In the genomic region with DNA sequence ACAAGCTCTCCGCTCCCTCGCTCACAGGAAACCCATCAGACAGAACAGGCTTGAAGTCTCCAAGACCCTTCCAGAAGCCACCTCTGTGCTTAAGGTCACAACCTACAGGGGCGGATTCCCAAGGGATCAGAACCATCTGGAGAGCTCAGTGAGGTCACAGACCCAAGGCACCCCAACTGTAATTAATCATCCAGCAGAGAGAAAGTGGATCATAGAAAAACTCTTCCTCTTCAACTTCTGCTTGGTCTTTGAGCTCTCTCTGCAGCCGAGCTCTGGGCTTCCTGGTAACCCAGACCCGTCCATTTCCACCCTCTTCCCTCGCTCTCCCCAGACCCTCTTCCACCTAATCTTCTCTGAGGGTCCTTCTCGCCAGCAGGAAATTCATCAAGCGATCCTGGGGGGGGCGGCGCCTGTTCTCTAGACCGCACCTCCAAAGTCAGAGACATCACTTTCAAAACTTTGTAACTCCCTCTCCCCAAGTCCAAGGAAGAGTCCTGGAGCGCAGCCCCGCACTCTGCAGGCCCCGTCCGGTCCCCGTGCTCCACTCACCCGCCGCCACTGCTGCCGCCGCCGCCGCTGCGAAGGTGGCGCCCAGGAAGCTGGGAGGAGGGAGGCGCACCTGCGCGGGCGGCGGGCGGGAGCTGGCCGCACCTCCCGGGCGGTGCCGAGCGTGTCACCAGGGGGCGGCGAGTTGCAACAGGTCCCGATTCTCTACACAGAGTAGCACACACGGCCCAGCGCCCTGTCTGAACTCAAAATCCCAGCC, we compare ENCODE assay signal across 8 mouse cellular contexts. TPM values are rescaled to one million over a fixed set of nuclear protein-coding genes. Genes with fewer than 3 reads are reported as not detected.
DNase-seq lines count a peak whose midpoint lies in the region; ATAC-seq lines count a peak whose summit lies in the region.

Fam83b (minus strand) TSS at position 602 of the 766 bp plus-strand sequence.

- H3K9ac ChIP-seq in heart, embryonic 14.5 days (ENCODE audit: low read length), result peak within 1 kb of the TSS; percentile 73
- peak within 1 kb of the TSS; percentile 70 for H3K9ac ChIP-seq in hindbrain, embryonic 13.5 days
- H3K9ac ChIP-seq in limb, embryonic 15.5 days, result peak within 1 kb of the TSS; percentile 39
- peak within 1 kb of the TSS; percentile 50 for H3K9ac ChIP-seq in midbrain, embryonic 14.5 days (replicated peaks; ENCODE audit: low read length)

- H3K9me3 ChIP-seq in heart, embryonic 14.5 days (ENCODE audit: control insufficient read depth, low read length), result no peaks in the 10 kb centered on the region
- no peaks in the 10 kb centered on the region for H3K9me3 ChIP-seq in hindbrain, embryonic 13.5 days
- no peaks in the 10 kb centered on the region for H3K9me3 ChIP-seq in limb, embryonic 15.5 days
- H3K9me3 ChIP-seq in midbrain, embryonic 14.5 days (ENCODE audit: control insufficient read depth, low read length), result no peaks in the 10 kb centered on the region

- no peak within 1 kb of the TSS for H3K27ac ChIP-seq in heart, embryonic 14.5 days (replicated peaks in 1 of 2; ENCODE audit: control insufficient read depth in 1 of 2, insufficient read depth in 1 of 2, low read depth in 2 of 2, low read length in 2 of 2)
- H3K27ac ChIP-seq in hindbrain, embryonic 13.5 days, result no peak within 1 kb of the TSS
- H3K27ac ChIP-seq in limb, embryonic 15.5 days, result peak within 1 kb of the TSS; percentile 79
- no peak within 1 kb of the TSS for H3K27ac ChIP-seq in midbrain, embryonic 14.5 days (replicated peaks; ENCODE audit: low read depth, low read length)

- DNase-seq in heart, adult 9 months (ENCODE audit: low spot score in 2 of 2), result no peak
- peak; percentile 62 for DNase-seq in embryo, embryonic 10.5 days (ENCODE audit: low spot score)
- DNase-seq in midbrain, embryonic 14.5 days, result peak; percentile 43
- peak; percentile 61 for DNase-seq in urinary bladder, adult 2 months (ENCODE audit: low spot score)
- DNase-seq in left cerebral cortex, adult 8-10 months (ENCODE audit: low spot score in 2 of 2), result no peak

- H3K4me2 ChIP-seq in heart, embryonic 14.5 days (ENCODE audit: low read length), result peak within 1 kb of the TSS; percentile 99
- H3K4me2 ChIP-seq in hindbrain, embryonic 13.5 days, result peak within 1 kb of the TSS; percentile 98
- peak within 1 kb of the TSS; percentile 97 for H3K4me2 ChIP-seq in limb, embryonic 15.5 days
- peak within 1 kb of the TSS; percentile 96 for H3K4me2 ChIP-seq in midbrain, embryonic 14.5 days (ENCODE audit: low read length)

- H3K27me3 ChIP-seq in heart, embryonic 14.5 days (ENCODE audit: control insufficient read depth, insufficient read depth, low read length), result no peaks in the 10 kb centered on the region
- peaks cover 27% of the 10 kb centered on the region for H3K27me3 ChIP-seq in hindbrain, embryonic 13.5 days
- peaks cover 21% of the 10 kb centered on the region; the same call in 1 of the 2 replicates for H3K27me3 ChIP-seq in limb, embryonic 15.5 days
- H3K27me3 ChIP-seq in midbrain, embryonic 14.5 days (ENCODE audit: control insufficient read depth, insufficient read depth, low read length), result 0 out of 2 replicates have a peak, but pooled peaks cover 4% of the 10 kb centered on the region

- H3K4me1 ChIP-seq in heart, embryonic 14.5 days (ENCODE audit: control insufficient read depth in 2 of 2, insufficient read depth in 2 of 2, low read length in 2 of 2), result 0 out of 4 replicates have a peak, but pooled peaks cover 0 to 2% of the 10 kb centered on the region in 2 experiments
- H3K4me1 ChIP-seq in hindbrain, embryonic 13.5 days (replicated peaks), result peaks cover 16% of the 10 kb centered on the region
- H3K4me1 ChIP-seq in limb, embryonic 15.5 days, result peaks cover 9% of the 10 kb centered on the region; the same call in 1 of the 2 replicates
- peaks cover 4% of the 10 kb centered on the region; the same call in 1 of the 2 replicates for H3K4me1 ChIP-seq in midbrain, embryonic 14.5 days (ENCODE audit: control insufficient read depth, insufficient read depth, low read length)

- WGBS in heart, embryonic 14.5 days, result 4% methylated on average over 40 of the region's 40 CpGs
- 5% methylated on average over 40 of the region's 40 CpGs for WGBS in hindbrain, embryonic 13.5 days
- WGBS in limb, embryonic 15.5 days, result 2% methylated on average over 40 of the region's 40 CpGs
- 5% methylated on average over 40 of the region's 40 CpGs for WGBS in midbrain, embryonic 14.5 days

- H3K4me3 ChIP-seq in heart, embryonic 14.5 days (ENCODE audit: control insufficient read depth in 1 of 2, insufficient read depth in 1 of 2, low read depth in 1 of 2, low read length in 2 of 2), result peak within 1 kb of the TSS; percentile 60 to 62
- H3K4me3 ChIP-seq in hindbrain, embryonic 13.5 days, result peak within 1 kb of the TSS; percentile 59
- peak within 1 kb of the TSS; percentile 51 for H3K4me3 ChIP-seq in limb, embryonic 15.5 days
- H3K4me3 ChIP-seq in midbrain, embryonic 14.5 days (replicated peaks; ENCODE audit: low read depth, low read length), result peak within 1 kb of the TSS; percentile 47

- ATAC-seq in heart, embryonic 14.5 days (ENCODE audit: insufficient number of reproducible peaks, insufficient read depth, low FRiP score, low read depth), result 0 out of 2 replicates have a peak, but pooled peaks have one; percentile 17
- peak; percentile 73 for ATAC-seq in hindbrain, embryonic 13.5 days (ENCODE audit: low FRiP score)
- peak; percentile 69; the same call in 1 of the 2 replicates for ATAC-seq in limb, embryonic 15.5 days (ENCODE audit: insufficient number of reproducible peaks, low FRiP score, low TSS enrichment, low read depth)
- peak; percentile 34; the same call in 1 of the 2 replicates for ATAC-seq in midbrain, embryonic 14.5 days (ENCODE audit: low FRiP score, low TSS enrichment)

- H3K36me3 ChIP-seq in heart, embryonic 14.5 days (ENCODE audit: control insufficient read depth, insufficient read depth, low read length), result no peaks in the 10 kb centered on the region
- H3K36me3 ChIP-seq in hindbrain, embryonic 13.5 days, result no peaks in the 10 kb centered on the region
- no peaks in the 10 kb centered on the region for H3K36me3 ChIP-seq in limb, embryonic 15.5 days
- no peaks in the 10 kb centered on the region for H3K36me3 ChIP-seq in midbrain, embryonic 14.5 days (ENCODE audit: control insufficient read depth, insufficient read depth, low read length)

RNA-seq across cellular contexts. Expression of gene Fam83b, which starts in this region (rescaled TPM):
- 0.20 and 0.43 TPM in 2 replicates for polyA plus RNA-seq in heart, embryonic 14.5 days (2014; fragmentation: Nextera tagmentation; extraction: Ambion mirVana)
- polyA plus RNA-seq in hindbrain, embryonic 13.5 days (2015; fragmentation: Nextera tagmentation; extraction: Ambion mirVana), result 0.06 TPM in 1 of 2 replicates, not detected in the other
- 7.8 and 9.2 TPM in 2 replicates for polyA plus RNA-seq in limb, embryonic 15.5 days (2015; fragmentation: Nextera tagmentation; extraction: Ambion mirVana)
- polyA plus RNA-seq in midbrain, embryonic 14.5 days (2014; fragmentation: Nextera tagmentation; extraction: Ambion mirVana), result not detected in 2 replicates
- polyA plus RNA-seq in urinary bladder, adult 2 months (2012; rRNA removed), result 3.4 and 3.5 TPM in 2 replicates
- total RNA-seq in left cerebral cortex, adult 8-10 months (2022), result under 1 TPM; 0.19 to 0.36 (median 0.28) TPM

Comparison
In these comparisons a context has a peak if more than half of its experiments do, and no peak if none do; other contexts are left out.
1. Peak in ATAC-seq, H3K4me3 ChIP-seq, H3K9ac ChIP-seq and H3K4me2 ChIP-seq in heart, embryonic 14.5 days; RNA of the gene not detected or under 1 TPM.
2. Peak in ATAC-seq, H3K4me3 ChIP-seq, H3K9ac ChIP-seq and H3K4me2 ChIP-seq in hindbrain, embryonic 13.5 days; RNA of the gene not detected or under 1 TPM.
3. Peak in DNase-seq, ATAC-seq, H3K4me3 ChIP-seq, H3K9ac ChIP-seq and H3K4me2 ChIP-seq in midbrain, embryonic 14.5 days; RNA of the gene not detected or under 1 TPM.
4. ATAC-seq: peak in every context shown above with its lines; median percentile 73 in hindbrain, embryonic 13.5 days; 69 in limb, embryonic 15.5 days; 34 in midbrain, embryonic 14.5 days; 17 in heart, embryonic 14.5 days.
5. DNase-seq: peak in embryo, embryonic 10.5 days (single experiment) and urinary bladder, adult 2 months (single experiment); none in heart, adult 9 months (0 of 2) and left cerebral cortex, adult 8-10 months (0 of 2).
6. Peak in every context shown above with its lines, with median percentiles within 50 percentile points of each other: H3K4me2 ChIP-seq, H3K4me3 ChIP-seq and H3K9ac ChIP-seq.